Mouse (Mus musculus) mesoderm, embryonic 11.5 days (tissue): ENCODE results near the gene Prrx1.

ENCODE experiments used
- DNase-seq: peaks from one replicate; pipeline ENCODE4 v3.0.0-alpha.2; 2012; ENCODE audit warnings: low read depth, low spot score

Gene Prrx1

DNA sequence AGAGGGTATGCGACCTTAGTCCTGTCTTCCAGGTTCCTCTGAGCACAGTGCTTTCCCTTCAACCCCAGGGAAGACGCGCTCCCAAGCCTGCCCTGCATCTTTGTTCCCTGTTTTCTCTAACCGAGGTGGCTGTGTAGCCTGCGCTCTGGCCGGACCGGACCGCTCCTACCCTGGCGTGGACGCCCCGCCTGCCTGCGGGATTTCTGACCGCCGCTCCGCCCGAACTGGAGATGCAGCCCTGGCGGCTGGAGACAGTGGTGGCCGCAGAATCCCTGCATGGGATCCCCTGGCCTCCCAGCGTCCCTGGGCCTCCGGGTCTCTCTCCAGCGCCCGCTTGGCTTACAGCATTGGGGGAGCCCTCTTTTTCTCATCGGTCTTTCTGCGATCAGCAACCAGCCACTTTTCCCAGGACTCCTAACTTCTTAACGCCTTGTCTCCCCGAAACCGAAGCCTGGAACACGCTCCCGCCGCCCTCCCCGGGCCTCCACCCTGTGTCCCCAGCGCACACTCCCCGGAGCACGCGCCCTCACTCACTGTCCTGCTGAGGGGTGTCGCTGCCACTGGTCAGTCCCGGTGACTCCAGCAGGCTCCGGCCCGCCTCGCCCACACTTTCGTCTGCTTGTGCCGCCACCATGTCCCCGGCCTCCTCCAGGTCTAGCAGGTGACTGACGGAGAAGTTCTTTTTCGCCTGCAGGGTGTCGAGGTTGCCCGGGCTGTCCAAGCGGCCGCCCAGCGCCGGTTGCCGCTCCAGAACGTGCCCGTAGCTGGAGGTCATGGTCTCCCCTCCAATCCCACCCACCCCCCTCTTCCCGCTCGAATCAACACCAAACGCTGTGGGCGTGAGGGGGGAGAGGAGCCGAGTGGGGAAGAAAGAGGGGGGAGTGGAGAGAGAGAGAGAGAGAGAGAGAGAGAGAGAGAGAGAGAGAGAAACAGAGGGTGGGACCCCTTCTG is 1.4 kb downstream of the Prrx1 start:
- peak; percentile 63 for DNase-seq

DNA sequence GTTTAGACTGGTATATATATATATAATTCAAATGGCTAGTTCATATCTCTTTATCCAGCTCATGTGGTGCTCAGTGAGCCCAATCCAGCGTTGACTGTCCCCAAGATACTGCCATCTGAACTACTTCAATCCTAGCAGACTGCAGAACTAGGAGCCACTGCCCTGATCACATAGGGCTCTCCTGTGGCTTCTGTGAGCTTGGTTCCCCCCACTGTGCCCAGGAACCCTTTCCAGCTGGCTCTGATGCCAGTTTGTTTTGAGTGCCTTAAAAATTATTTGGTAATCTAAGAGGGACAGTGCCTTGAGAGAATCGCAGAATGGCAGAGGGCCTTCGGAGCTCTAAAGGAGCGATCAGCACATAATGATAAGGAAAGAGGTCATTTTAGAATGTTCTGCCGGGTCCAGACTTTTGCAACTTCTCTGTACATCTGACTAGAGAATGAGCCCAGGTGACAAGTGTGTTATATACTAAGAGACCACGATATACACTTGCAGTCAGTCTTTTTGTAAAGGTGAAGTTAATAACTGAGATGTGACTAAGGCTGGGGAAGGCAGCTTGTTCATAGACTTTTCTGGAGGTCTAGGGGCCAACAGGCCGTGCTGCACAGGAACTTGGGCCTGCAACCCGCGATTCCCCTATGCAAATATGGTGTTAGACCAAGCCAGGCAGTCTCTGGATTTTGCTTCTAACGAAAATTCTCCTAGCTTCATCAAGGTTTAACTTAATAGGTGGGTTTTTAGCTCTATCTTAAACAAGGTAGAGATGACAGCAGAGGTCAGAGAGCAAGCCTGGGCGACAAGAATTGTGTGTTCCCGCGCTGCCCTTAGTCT is 2.3 kb downstream of the Prrx1 start:
- no peak for DNase-seq

DNA sequence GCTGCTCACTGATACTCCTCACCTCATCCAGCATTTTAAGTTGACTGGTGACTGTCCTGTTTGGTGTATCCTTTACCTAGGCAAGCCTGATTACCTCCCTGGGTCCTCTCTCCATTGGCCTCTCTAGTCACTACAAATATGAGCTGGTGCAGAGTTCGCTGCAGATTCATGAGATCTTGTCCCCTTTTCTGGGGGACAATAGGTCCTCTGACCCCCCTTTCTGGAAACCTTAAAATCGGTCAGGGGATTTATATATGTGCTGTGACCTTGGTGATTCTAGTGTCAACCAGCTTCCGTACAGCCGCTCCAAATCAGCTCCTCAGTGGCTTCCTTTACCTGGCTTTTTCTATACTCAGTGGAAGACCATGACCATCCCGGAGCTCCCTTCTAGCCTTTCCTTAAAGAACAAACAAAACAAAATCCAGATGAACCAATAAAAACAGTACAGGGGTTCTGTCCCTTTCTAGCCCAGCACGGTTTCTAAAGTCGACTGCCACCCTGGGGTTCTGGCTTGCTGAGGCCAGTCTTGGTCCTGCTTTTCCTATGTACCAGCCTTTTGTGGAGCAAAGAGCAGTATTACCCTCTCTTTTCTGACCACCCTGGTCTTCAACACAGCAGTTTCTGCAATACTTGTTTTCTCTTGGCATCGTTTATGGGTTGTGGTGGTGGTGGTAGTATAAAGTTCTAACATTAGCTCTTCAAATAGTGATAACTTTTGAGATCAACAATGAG is 3.3 kb downstream of the Prrx1 start:
- no peak for DNase-seq

DNA sequence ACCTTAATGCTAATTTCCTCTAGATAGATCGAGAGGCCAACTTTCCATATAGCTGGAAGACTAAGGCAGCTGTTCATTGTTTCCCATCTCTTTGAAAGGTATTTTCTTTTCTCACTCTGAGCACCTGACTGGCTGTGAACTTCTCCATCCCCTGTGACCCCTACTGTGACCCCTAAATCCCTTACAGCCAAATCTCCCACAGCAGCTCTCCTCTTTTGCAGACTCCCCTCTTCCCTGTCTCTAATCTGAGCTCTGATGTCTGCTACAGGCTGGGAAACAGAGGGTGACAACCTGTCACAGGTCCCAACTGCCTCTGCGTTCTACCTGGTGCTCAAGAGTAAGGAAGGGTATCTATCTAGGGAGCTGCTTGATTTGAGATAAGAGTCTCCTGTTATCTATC is 4.0 kb downstream of the Prrx1 start:
- no peak for DNase-seq

DNA sequence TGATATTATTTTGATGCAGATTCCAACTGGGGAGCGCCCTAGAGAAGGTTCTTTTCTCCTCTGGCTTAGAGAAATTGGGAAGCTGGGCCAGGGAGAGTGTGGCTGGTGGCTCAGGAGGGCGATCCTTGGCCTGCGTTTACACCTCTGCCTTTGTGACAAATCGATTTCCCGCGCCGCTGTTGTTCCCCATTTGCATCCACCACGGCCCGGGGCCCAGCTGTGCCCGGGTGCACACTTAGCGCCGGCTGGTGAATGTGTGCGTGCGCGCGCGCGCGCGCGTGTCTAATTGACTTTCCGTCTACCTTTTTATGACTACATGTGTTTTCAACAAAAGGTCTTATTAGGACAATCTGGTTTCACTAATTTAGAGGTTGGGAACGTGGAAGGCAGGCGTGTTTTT is 4.9 kb downstream of the Prrx1 start:
- DNase-seq: peak; percentile 67

DNA sequence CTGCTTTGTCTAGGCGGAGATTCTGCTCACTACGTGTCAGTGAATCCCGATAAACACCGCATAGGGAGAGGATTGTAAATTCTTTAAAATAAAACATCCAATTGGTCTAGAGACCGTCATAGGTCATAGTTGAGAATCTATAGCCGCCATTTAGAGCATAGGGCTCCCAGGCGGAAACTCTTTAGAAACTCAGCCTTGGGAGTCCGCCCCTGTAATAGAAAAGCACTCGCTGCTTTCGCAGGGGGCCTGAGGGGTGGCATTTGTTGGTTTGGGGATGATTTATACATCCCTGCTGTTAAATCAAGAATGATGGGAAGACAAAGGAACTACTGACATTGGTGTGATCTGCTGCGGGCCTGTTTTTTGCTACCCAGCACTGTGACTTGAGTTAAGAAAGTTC is 5.8 kb downstream of the Prrx1 start:
- DNase-seq: no peak

GRCm38 (mm10) chr1:163305956-163306355 is 7.6 kb downstream of the Prrx1 start:
- DNase-seq: no peak

DNA sequence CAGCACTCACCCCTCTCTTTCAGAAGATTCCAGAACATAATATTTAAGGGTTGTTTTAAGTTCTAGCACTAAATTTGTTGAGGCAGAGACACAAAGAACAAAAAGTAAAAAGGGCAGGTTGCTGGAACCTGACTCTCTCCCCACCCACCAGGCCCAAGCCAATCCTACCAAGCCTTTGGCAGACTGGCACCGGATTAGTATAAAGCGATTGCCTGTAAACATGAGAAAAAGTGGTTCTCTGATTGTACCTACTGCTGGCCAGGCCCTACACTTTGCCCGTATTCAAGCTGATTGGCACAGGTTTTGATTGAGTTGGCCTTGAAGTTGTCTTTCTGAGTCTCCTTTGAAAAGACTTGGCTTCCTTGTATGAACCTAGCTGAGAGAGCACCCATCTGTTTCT is 8.7 kb downstream of the Prrx1 start:
- no peak for DNase-seq

DNA sequence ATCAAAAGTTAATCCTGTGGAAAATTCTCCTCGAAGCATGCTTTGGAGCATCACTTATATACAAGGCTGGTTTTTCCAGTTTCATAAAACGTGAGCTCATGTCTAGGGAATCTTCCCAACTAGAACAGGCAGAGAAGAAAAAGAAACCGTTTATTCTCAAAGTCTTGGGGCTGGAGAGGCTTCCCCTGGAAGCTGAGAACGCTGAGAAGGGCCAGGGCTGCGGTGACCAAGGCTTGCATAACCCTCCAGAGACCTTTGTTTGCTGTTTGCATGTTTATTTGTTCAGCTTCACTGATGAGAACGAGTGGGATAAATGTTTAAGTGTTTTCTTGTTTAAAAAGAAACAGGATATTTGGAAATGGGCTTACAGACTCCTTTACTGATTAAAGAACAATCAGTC is 11.2 kb downstream of the Prrx1 start:
- DNase-seq: no peak

- DNase-seq: no peak
Measured at GRCm38 (mm10) chr1:163293152-163293551, 20.4 kb downstream of the Prrx1 start.

DNA sequence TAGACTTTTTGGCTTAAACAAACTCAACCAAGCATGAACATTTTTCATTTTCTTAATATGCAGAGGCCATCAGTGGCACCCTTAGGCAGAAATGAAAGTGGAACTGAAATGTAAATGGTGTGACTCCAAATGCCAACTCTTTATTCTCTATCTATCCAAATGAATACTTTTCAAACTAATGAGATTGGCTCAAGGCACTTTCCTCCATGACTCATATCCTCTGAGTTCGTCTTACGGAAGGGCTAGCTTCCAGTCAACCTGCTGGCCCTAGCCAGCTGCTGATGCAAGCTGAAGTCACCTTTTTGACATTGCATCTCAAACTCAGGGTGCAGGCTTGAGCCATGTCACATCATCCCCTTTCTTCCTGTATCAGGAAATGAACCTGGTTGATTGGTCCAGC is 21.6 kb downstream of the Prrx1 start:
- no peak for DNase-seq

GRCm38 (mm10) chr1:163289131-163289530 is 24.4 kb downstream of the Prrx1 start:
- no peak for DNase-seq

- DNase-seq: no peak
Measured at GRCm38 (mm10) chr1:163285539-163285938, 28.0 kb downstream of the Prrx1 start.

DNA sequence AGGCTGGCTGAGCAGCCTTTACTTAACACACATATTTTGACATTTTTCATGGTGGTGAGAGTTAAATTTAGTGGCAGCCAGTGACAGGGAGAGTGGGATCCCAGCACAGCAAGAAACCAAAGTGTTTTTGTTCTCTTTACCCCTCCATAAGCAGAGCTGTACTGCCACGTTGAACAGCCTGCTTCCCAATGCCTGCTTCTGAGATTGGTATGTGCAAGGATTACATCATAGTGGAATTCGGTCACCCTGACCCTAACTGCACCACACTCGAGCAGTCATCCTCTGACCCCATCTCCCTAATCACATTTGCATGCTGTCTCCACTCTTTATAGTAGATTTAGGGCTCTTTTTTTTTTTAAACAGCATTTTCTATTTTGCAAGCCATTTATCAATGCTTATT is 28.4 kb downstream of the Prrx1 start:
- DNase-seq: peak; percentile 46

DNA sequence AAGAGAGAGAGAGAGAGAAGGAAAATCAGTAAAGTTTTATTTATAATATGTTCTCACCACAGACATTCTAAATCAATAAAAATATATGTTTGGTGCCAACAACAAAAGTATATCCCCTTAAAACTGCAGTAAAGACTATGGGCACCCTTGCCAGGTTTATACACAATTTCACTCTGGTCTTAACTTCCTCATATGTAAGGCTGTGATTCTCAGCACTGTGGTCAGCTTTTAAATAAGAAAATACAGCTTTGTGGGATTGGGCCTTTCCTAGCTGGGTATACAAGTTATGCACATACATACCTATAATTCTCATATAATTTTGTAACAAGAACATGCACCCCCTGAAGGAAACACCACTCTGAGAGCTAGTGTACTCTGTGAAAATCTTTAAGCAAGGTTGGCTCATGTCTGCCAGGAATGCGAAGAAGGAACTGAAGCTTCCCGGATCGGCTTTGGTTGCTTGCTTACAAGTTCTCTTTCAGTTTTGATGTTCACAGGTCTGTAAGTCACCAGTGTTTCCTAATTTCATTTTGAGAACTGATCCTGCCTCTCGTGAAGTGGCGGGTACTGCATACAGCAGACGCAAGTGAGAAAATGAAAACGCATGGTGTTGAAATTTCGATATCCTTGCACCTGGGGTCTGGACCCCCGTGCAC is 29.4 kb downstream of the Prrx1 start:
- no peak for DNase-seq

GRCm38 (mm10) chr1:163281450-163282198 is 31.9 kb downstream of the Prrx1 start:
- DNase-seq: no peak

DNA sequence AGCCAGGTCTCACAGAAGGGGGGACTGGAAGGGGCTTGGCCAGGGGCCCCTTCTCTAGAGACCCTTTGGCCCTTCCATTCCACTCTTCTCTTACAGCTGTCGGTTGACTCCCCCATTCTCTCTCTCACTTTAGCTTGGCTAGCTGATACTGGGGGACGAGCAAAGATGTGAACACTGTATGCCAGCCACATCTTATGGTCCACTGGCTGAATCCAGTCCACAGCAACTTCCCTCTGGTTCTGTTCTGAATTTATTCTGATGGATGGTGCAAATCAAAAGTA is 32.7 kb downstream of the Prrx1 start:
- DNase-seq: no peak

GRCm38 (mm10) chr1:163280097-163280841 is 33.2 kb downstream of the Prrx1 start:
- DNase-seq: no peak

DNA sequence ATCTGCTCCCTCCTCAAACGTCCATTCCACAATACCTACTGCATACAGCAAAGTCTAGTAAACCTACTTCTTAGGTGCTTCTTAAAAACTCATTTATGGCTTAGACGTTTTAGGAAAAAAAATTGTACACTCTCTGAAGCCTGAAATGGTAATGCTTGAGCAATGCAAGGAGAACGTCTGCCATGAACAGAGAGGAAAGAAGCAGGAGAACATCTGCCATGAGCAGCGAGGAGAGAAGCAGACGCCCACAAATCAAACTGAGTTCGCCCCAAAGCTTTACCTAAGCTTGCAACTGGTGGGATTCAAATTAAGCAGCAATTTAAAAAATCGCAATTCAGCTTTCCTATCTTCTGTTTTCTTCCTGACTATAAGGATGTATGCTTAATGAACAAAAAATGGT is 36.4 kb downstream of the Prrx1 start:
- DNase-seq: no peak

- DNase-seq: no peak
Measured at GRCm38 (mm10) chr1:163274919-163275318, 38.6 kb downstream of the Prrx1 start.
